Mouse (Mus musculus) small intestine, adult 2 months (tissue): ENCODE measurements at regions not wholly inside any gene's neighbourhood (a gene's known extent, or its start where the extent isn't known, plus 50 kb on each side); places are given as distances from the start of the nearest gene placed in this dataset.
"Not testable (repeated sequence)": the region's sequence is repeated elsewhere in the genome, so short reads cannot be mapped to it uniquely, and the experiment has no call there.

ENCODE experiments used
- H3K27ac ChIP-seq: fragments of 200-500 bp; 2 replicates; pipeline ENCODE4 v1.5.1; 2012; ENCODE audit warnings: low read depth, low read length, control low read depth, inconsistent platforms; ENCODE audit not compliant: insufficient read depth
- H3K27me3 ChIP-seq: fragments of 200-500 bp; 2 replicates; pipeline ENCODE4 v1.6.1; 2012; ENCODE audit warnings: mild to moderate bottlenecking, moderate library complexity, low read length, inconsistent platforms; ENCODE audit not compliant: control insufficient read depth, insufficient read depth
- H3K36me3 ChIP-seq: fragments of 200-500 bp; 2 replicates; pipeline ENCODE4 v1.6.1; 2012; ENCODE audit warnings: mild to moderate bottlenecking, low read length, control low read depth, inconsistent platforms; ENCODE audit not compliant: control insufficient read depth, insufficient read depth
- H3K4me1 ChIP-seq: fragments of 200-500 bp; 2 replicates; pipeline ENCODE4 v1.6.1; 2012; ENCODE audit warnings: low read length, inconsistent platforms, mixed read lengths; ENCODE audit not compliant: control insufficient read depth, insufficient read depth, insufficient read length
- H3K4me3 ChIP-seq: fragments of 200-500 bp; 2 replicates; pipeline ENCODE4 v1.5.1; 2012; ENCODE audit warnings: low read depth, mild to moderate bottlenecking, control low read depth, inconsistent platforms, low read length, moderate library complexity
- CTCF ChIP-seq: fragments of 200-500 bp; IDR thresholded peaks from 2 replicates; pipeline ENCODE4 v1.5.1; 2012; ENCODE audit warnings: low read depth, mild to moderate bottlenecking, control low read depth, inconsistent platforms, low read length, moderate library complexity, mixed read lengths; ENCODE audit not compliant: insufficient replicate concordance, insufficient read length; ENCODE audit errors: extremely low read depth
- POLR2A ChIP-seq: fragments of 200-500 bp; IDR thresholded peaks from 2 replicates; pipeline ENCODE4 v1.6.1; 2012; ENCODE audit warnings: low read depth, mild to moderate bottlenecking, control low read depth, inconsistent platforms, low read length, moderate library complexity
- WGBS: fragments of 180-500 bp; shearing (Covaris S2); methylation state at CpG from one replicate; pipeline ENCODE4 v1.1.7; 2018; 5-methylcytosine and 5-hydroxymethylcytosine counted together

DNA sequence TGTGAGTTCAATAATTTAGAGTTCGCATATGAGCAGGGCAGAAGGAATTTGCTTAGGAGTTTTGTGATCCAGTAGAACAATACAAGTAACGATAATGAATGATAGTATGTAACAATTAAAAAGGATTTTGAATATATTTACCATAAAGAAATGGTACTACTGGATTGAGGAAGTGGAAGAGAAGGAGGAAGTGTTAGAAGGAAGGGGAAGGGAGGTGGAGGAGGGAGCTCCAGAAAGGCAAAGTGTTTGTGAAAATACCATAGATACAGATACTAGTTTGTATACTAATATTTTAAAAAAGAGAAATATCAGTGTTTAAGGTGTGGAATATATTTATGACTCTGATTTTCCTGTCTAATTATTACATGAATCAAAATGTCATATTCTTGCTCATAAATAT, 579.2 kb upstream of the Gje1 start:
- TF ChIP-seq CTCF = no peak
- no peak for TF ChIP-seq POLR2A
- Histone ChIP-seq H3K27me3 (no peaks in the 10 kb centered on the region), H3K27ac (no peak overlapping the region), H3K4me1 (no peaks in the 10 kb centered on the region), H3K36me3 (no peaks in the 10 kb centered on the region), H3K4me3 (no peak overlapping the region)
- WGBS = 87% methylated on average over 2 of the region's 2 CpGs

- Histone ChIP-seq H3K36me3 (no peaks in the 10 kb centered on the region), H3K27ac (no peak overlapping the region), H3K4me3 (no peak overlapping the region), H3K27me3 (no peaks in the 10 kb centered on the region), H3K4me1 (no peaks in the 10 kb centered on the region)
- TF ChIP-seq POLR2A (no peak), CTCF (no peak)
- WGBS = 52% methylated on average over 1 of the region's 1 CpGs
Measured at GRCm38 (mm10) chr10:15294125-15294524, 576.1 kb upstream of the Gje1 start.

DNA sequence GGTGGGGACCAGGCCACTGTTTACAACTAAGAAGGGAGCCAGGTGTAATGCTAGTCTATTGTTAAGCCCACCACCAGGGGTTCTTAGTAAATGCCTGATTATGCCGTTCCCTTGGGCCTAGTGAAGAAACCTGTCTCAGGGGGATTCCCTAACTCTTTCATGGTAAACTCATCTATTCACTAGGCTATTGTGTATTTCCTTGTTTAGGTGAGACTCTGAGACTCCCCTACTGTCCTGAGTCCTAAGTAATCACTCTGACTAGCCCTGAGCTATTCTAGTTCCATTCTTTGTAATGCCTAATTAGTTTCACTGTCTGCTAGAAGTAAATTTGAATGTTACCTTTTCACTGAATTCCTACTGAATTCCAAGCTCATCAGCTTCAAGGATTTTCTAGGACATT, 545.3 kb upstream of the Gje1 start:
- not testable (repeated sequence) for H3K27me3 ChIP-seq, H3K36me3 ChIP-seq, H3K27ac ChIP-seq, H3K4me1 ChIP-seq, H3K4me3 ChIP-seq
- WGBS = 84% methylated on average over 1 of the region's 1 CpGs

DNA sequence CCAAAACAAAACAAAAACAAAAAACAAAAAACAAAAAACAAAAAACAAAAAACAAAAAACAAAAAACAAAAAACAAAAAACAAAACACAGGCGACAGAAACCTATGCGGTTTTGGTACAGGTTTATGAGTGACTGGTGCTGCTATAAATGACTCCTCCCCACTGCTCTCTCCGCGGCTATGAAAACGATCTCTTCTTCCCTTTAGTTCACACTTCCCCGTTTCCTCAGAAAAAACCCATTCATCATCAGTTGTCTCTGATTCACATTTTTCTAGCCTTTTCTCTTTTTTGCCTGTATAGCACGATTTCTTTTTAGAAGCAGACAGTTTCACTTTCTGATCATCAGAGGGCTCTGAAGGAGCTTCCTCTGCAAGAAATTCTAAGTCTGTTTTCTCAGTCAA, 544.3 kb upstream of the Gje1 start:
- H3K27ac ChIP-seq, H3K4me3 ChIP-seq, H3K4me1 ChIP-seq, H3K36me3 ChIP-seq, H3K27me3 ChIP-seq: not testable (repeated sequence)
- WGBS = 60% methylated on average over 7 of the region's 7 CpGs

DNA sequence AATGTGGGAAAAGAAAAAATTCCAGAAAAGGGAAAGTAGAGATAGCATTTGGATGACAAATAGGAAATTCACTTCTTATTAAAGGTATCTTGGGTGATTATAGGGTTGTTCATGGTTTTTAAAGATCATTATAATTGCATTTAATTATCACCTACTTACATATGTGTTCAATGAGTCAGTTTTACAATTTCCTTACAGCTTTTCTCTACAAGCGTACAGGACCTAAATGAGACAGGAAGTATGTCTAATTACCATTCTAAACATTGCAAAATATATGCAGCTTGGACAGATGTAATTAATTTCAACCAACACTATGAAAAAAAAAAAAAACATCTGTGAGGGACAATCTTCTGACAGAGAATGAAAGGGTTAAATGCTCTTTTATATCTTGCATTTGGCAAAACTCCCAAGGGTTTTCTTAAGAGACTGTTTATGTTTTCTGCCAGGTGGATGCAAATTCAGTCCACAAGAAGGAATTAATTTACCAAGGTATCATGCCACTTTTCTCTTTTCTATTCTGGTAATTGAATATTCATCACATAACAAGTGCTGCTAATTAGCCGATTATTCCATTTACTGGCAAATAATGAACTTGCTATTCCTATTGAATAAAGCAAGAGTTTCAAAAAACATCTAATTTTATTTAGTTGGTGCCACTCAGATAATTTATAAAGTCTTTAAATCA, 531.5 kb upstream of the Gje1 start:
- no peaks in the 10 kb centered on the region for H3K27me3 ChIP-seq
- H3K4me1 ChIP-seq = no peaks in the 10 kb centered on the region
- no peaks in the 10 kb centered on the region for H3K36me3 ChIP-seq
- no peak overlapping the region for H3K4me3 ChIP-seq
- TF ChIP-seq CTCF = no peak
- TF ChIP-seq POLR2A = no peak
- no peak overlapping the region for H3K27ac ChIP-seq
- WGBS = 80% methylated on average over 2 of the region's 2 CpGs

DNA sequence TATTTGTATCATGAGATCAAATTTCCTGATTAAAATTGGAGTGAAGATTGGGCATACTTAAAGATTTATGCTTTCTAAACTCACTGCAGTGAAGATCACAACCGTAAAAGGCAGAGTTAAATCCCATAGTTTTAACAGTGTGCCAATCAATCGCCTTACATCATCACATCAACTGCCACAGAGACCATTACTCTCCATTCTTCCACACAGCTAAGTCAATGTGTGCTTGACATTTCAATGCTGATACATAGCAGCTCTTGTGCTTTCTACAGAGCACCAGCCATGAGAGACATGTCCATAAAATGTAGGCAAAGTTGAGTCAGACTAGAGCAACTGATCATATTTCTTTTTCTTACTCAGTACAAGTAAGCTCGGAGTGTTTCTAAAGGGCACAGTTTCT, 530.9 kb upstream of the Gje1 start:
- no peaks in the 10 kb centered on the region for H3K36me3 ChIP-seq
- no peaks in the 10 kb centered on the region for H3K4me1 ChIP-seq
- 89% methylated on average over 3 of the region's 3 CpGs for WGBS
- no peak overlapping the region for H3K4me3 ChIP-seq
- no peaks in the 10 kb centered on the region for H3K27me3 ChIP-seq
- TF ChIP-seq POLR2A (no peak), CTCF (no peak)
- no peak overlapping the region for H3K27ac ChIP-seq

- no peaks in the 10 kb centered on the region for H3K4me1 ChIP-seq
- H3K4me3 ChIP-seq = no peak overlapping the region
- TF ChIP-seq CTCF = no peak
- no peak for TF ChIP-seq POLR2A
- no peak overlapping the region for H3K27ac ChIP-seq
- no peaks in the 10 kb centered on the region for H3K27me3 ChIP-seq
- no peaks in the 10 kb centered on the region for H3K36me3 ChIP-seq
- WGBS = 64% methylated on average over 6 of the region's 6 CpGs
Measured at GRCm38 (mm10) chr10:15244376-15245262, 526.6 kb upstream of the Gje1 start.

- Histone ChIP-seq H3K27me3 (no peaks in the 10 kb centered on the region), H3K4me3 (no peak overlapping the region), H3K36me3 (no peaks in the 10 kb centered on the region), H3K4me1 (no peaks in the 10 kb centered on the region), H3K27ac (no peak overlapping the region)
- WGBS = 49% methylated on average over 2 of the region's 2 CpGs
- TF ChIP-seq CTCF = no peak
- TF ChIP-seq POLR2A = no peak
Measured at GRCm38 (mm10) chr10:15243460-15243859, 525.4 kb upstream of the Gje1 start.
